Mouse (Mus musculus): ENCODE data around the gene Mtmr2. TPM values are rescaled to one million over a fixed set of nuclear protein-coding genes. Genes with fewer than 3 reads are reported as not detected.

Gene Mtmr2
- total RNA-seq, 2 experiments from 2014 or later: 44.5 to 47.3 TPM

DNA sequence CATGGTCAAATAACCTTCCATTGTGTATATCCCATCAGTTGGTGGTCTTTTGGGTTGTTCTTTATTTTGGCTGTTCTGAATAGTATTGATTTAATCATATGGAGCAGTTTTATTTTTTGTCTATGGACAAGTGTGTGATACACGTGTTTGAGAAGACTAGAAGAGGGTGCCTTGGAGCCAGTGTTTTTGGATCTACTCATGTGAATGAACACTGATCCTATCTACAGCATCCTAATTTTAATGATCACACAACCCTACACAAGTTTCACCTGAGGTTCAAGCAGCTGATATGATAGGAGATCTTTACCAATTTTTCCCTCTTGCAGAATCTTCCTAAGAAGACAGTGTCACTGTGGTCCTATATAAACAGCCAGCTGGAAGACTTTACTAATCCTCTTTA lies 56.3 kb downstream of the Mtmr2 start:
- DNase-seq (ENCODE audit: low spot score in 2 of 2): no peak

- no peak for DNase-seq (ENCODE audit: low spot score in 2 of 2)
Observed at GRCm38 (mm10) chr9:13806854-13807253, 58.6 kb downstream of the Mtmr2 start.

GRCm38 (mm10) chr9:13807657-13808056 lies 59.4 kb downstream of the Mtmr2 start:
- DNase-seq (ENCODE audit: low spot score in 2 of 2): no peak

DNA sequence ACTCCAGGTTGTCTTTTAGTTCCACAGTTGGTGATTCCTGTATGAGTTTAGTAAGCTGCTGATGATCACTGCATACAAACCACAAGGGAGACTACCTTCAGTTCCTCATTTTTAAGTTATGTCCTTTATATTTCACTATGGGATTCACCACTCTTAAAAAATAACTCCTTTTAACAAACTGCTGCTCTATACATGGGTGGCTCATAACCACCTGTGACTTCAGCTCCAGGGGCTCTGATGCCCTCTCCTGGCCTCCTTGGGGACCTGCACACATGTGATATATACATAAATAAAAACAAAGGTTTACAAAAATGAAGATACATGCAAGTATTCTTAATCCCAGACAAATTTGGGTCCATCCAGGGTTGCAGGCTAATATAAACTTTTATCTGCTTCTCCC lies 61.7 kb downstream of the Mtmr2 start:
- no peak for DNase-seq (ENCODE audit: low spot score in 2 of 2)

DNA sequence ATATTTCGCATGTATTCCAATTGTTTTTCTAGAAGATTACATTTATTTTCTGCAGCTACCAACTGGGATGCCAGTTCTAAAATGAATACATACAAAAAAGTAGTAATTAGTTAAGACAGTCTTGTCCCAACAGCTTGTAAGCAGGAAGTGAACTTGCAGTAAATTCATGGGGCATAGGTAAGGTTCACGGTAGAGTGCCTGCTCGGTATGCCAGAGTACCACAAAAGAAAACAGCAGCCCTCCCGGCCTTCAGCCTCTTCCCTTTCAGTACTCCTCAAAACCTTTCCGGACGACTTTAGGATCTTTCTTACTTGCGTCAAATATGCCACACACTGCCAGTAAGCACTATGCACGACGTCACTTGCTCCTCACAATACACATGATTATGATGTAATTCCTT lies 70.2 kb downstream of the Mtmr2 start:
- DNase-seq (ENCODE audit: low spot score in 2 of 2): no peak

DNA sequence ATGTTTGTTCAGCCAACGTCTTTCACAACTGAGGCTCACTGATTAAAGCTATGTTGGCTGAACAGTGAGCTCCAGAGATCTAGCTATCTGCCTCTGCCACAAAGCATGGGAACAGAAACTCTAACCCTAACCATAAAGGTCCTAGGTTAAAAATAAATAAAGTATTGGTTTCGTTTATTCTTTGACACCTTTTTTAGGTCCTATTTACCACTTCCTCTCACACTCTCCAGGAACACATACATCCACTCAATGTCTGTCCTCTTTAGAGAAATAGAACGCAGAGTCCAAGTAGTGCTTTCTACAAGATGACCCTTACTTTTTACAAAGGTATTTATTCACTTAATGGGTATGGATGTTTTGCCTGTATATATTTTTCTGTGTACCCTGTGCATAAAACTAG lies 72.6 kb downstream of the Mtmr2 start:
- no peak for DNase-seq (ENCODE audit: low spot score in 2 of 2)

DNA sequence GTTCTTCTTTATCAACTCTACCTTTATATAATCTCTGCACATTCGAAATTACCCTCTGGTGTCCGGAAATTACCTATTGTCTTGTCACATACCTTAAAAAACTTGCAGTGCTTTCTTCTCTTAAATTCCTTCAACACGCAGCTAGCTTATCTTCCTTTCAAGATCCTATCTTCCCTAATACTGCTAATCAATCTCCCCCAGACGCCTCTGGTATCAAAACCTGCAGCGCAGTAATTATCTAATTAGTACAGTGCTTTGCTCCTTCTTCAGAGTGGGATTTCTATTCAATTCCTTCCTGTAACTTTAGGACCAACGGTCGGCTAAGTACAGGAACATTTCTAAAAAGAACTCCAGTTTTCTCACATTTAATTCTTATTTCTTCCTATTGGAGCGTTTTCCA lies 77.7 kb downstream of the Mtmr2 start:
- no peak for DNase-seq (ENCODE audit: low spot score in 2 of 2)

- peak in 1 of 2 experiments; percentile 45 for DNase-seq (ENCODE audit: low spot score in 2 of 2)
Observed at GRCm38 (mm10) chr9:13826391-13826805, 78.2 kb downstream of the Mtmr2 start.

GRCm38 (mm10) chr9:13826832-13827405 lies 78.7 kb downstream of the Mtmr2 start, which contains the start of gene Cep57:
TSS of gene Cep57 (minus strand) at chr9:13827107.
- DNase-seq (ENCODE audit: low spot score in 2 of 2): peak; percentile 92 to 96

GRCm38 (mm10) chr9:13827406-13828086 lies 79.3 kb downstream of the Mtmr2 start, which contains the start of gene Fam76b:
TSS of gene Fam76b (plus strand) at chr9:13827716.
- peak; percentile 99 to 100 for DNase-seq (ENCODE audit: low spot score in 2 of 2)

GRCm38 (mm10) chr9:13828087-13828441 lies 79.9 kb downstream of the Mtmr2 start:
- DNase-seq (ENCODE audit: low spot score in 2 of 2): no peak

GRCm38 (mm10) chr9:13835256-13835655 lies 87.0 kb downstream of the Mtmr2 start:
- no peak for DNase-seq (ENCODE audit: low spot score in 2 of 2)

GRCm38 (mm10) chr9:13836726-13837125 lies 88.5 kb downstream of the Mtmr2 start:
- DNase-seq (ENCODE audit: low spot score in 2 of 2): no peak

- DNase-seq (ENCODE audit: low spot score in 2 of 2): no peak
Observed at GRCm38 (mm10) chr9:13847591-13847990, 99.4 kb downstream of the Mtmr2 start.

- DNase-seq (ENCODE audit: low spot score in 2 of 2): peak; percentile 12 to 13
Observed at GRCm38 (mm10) chr9:13848481-13849480, 100.6 kb downstream of the Mtmr2 start.

- no peak for DNase-seq (ENCODE audit: low spot score in 2 of 2)
Observed at GRCm38 (mm10) chr9:13853876-13854275, 105.7 kb downstream of the Mtmr2 start.

Other genes starting within 250 kb of the Mtmr2 start
- gene Cep57, start 78.7 kb downstream of the Mtmr2 start, total RNA-seq (2021): 10 to 100 TPM; 18.0 to 18.4 TPM
- gene Fam76b, start 79.3 kb downstream of the Mtmr2 start, total RNA-seq (2021): 10 to 100 TPM; 16.7 to 17.6 TPM